31 mouse cellular contexts compared by ENCODE assay signal in the genomic region with DNA sequence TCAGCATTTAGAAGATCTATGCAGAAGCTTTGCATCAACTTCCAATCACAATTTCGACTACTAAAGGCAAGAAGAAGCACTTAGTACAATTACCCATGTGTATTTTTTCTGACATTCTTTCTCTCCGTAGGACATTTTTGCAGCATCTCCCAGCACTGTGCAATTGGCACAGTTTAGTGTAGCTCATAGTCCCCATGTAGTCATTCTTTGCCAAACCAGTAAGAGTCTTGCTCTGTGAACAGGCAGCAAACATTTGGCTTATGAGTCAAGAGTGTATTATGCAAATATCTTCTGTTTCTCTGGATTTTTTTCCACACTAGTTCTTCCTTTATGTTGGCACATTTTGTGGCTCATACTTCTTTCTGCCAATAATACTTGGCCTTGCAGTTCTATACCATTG.
DNase-seq lines count a peak whose midpoint lies in the region; ATAC-seq and TF ChIP-seq lines count a peak whose summit lies in the region.
"Had no signal": no experiment of that assay in that cellular context is flagged by ENCODE, and none has a peak within 500 bp of the region (broad histone marks: within the 10 kb centered on the region; RNA-seq: fewer than 3 reads in every experiment).

No protein-coding gene starts in this region.

- 59% methylated on average over 2 of the region's 2 CpGs for WGBS in forebrain, postnatal 0 days

- H3K4me1 ChIP-seq in forebrain, postnatal 0 days (ENCODE audit: insufficient read depth), result no peaks in the 10 kb centered on the region
- H3K4me1 ChIP-seq: heart, embryonic 13.5 days; hindbrain, embryonic 15.5 days; liver, embryonic 12.5 days; megakaryocyte, embryonic 14.5 days; midbrain, embryonic 12.5 days had no signal

- peak; percentile 100 for ATAC-seq in frontal cortex, adult (ENCODE audit: low TSS enrichment)
- peak; percentile 72 for ATAC-seq in forebrain, postnatal 0 days
- ATAC-seq: inflammation-experienced regulatory T-cells, adult 6 months; liver, embryonic 12.5 days; liver, postnatal 0 days had no signal

- DNase-seq in cerebellum, postnatal 10 days, result peak; percentile 28 to 33
- DNase-seq in cerebellum, postnatal 4 days (ENCODE audit: low spot score in 2 of 2), result no peak
- no peak for DNase-seq in frontal cortex, postnatal 10 days (ENCODE audit: low spot score in 2 of 2)
- DNase-seq in adipocyte (ENCODE audit: low spot score), result peak; percentile 21
- DNase-seq in forebrain, postnatal 0 days, result peak; percentile 13
- DNase-seq in gastrocnemius, adult 18-20 months (ENCODE audit: low spot score), result no peak
- no peak for DNase-seq in ovary, postnatal 14 days (ENCODE audit: low spot score)
- DNase-seq: adrenal gland, postnatal 36 days; cerebellum, adult 8-10 months; gastrocnemius, postnatal 10 days; heart, postnatal 10 days; kidney, adult 18-20 months; kidney, postnatal 36 days; layer of hippocampus, postnatal 36 days; left cerebral cortex, postnatal 4 days; liver, postnatal 0 days; lung, postnatal 36 days; right cerebral cortex, postnatal 4 days; thymus, adult 2 months; thymus, postnatal 36 days had no signal

- no peaks in the 10 kb centered on the region for H3K27me3 ChIP-seq in forebrain, postnatal 0 days (ENCODE audit: insufficient read depth, low read length)
- H3K27me3 ChIP-seq: heart, embryonic 13.5 days; hindbrain, embryonic 15.5 days; liver, embryonic 12.5 days; megakaryocyte, embryonic 14.5 days; midbrain, embryonic 12.5 days had no signal

- no peak overlapping the region for H3K9ac ChIP-seq in forebrain, postnatal 0 days
- H3K9ac ChIP-seq: heart, embryonic 13.5 days; hindbrain, embryonic 15.5 days; liver, embryonic 12.5 days; liver, postnatal 0 days; midbrain, embryonic 12.5 days had no signal

- H3K27ac ChIP-seq in forebrain, postnatal 0 days (ENCODE audit: low read depth, low read length), result no peak overlapping the region
- H3K27ac ChIP-seq: heart, embryonic 13.5 days; hindbrain, embryonic 15.5 days; layer of hippocampus, adult 2 months; liver, embryonic 12.5 days; midbrain, embryonic 12.5 days; stomach, postnatal 0 days had no signal

- no peak overlapping the region for H3K4me3 ChIP-seq in forebrain, postnatal 0 days (ENCODE audit: low read depth, low read length)
- H3K4me3 ChIP-seq: erythroblast, embryonic 14.5 days; heart, embryonic 13.5 days; hindbrain, embryonic 15.5 days; layer of hippocampus, adult 2 months; liver, embryonic 12.5 days; megakaryocyte, embryonic 14.5 days; midbrain, embryonic 12.5 days had no signal

- TF ChIP-seq CTCF in forebrain, postnatal 0 days (IDR thresholded peaks at IDR 0.05; ENCODE audit: low read depth), result no peak

- H3K9me3 ChIP-seq in forebrain, postnatal 0 days (ENCODE audit: low read length), result no peaks in the 10 kb centered on the region
- H3K9me3 ChIP-seq: G1E; heart, embryonic 13.5 days; hindbrain, embryonic 15.5 days; liver, embryonic 12.5 days; megakaryocyte, embryonic 14.5 days; midbrain, embryonic 12.5 days had no signal

- no peaks in the 10 kb centered on the region for H3K36me3 ChIP-seq in forebrain, postnatal 0 days (ENCODE audit: insufficient read depth)
- H3K36me3 ChIP-seq: G1E; heart, embryonic 13.5 days; hindbrain, embryonic 15.5 days; liver, embryonic 12.5 days; midbrain, embryonic 12.5 days had no signal

- no peak overlapping the region for H3K4me2 ChIP-seq in forebrain, postnatal 0 days (ENCODE audit: low read depth)
- H3K4me2 ChIP-seq: heart, embryonic 13.5 days; hindbrain, embryonic 15.5 days; liver, embryonic 12.5 days; midbrain, embryonic 12.5 days had no signal

Comparison
In these comparisons a context has a peak if more than half of its experiments do, and no peak if none do; other contexts are left out.
1. DNase-seq: peak in cerebellum, postnatal 10 days (2 of 2), adipocyte (single experiment) and forebrain, postnatal 0 days (single experiment); none in cerebellum, postnatal 4 days (0 of 2), frontal cortex, postnatal 10 days (0 of 2), gastrocnemius, adult 18-20 months (single experiment) and ovary, postnatal 14 days (single experiment).